Mouse (Mus musculus): Measurements from ENCODE around the gene Tatdn2. TPM values are rescaled to one million over a fixed set of nuclear protein-coding genes. Genes with fewer than 3 reads are reported as not detected.
"Not testable (repeated sequence)": the region's sequence is repeated elsewhere in the genome, so short reads cannot be mapped to it uniquely, and the experiment has no call there.

Gene Tatdn2
- total RNA-seq, 2 experiments from 2014 or later, result 70.4 to 71.4 TPM

- no peak for DNase-seq (ENCODE audit: low spot score in 2 of 2)
- intact Hi-C loops (cut with DNase I), result no loop called here
These were observed 28.3 kb upstream of the Tatdn2 start for GRCm38 (mm10) chr6:113668287-113669154.

- intact Hi-C loops (cut with DNase I), result no loop called here
- no peak for DNase-seq (ENCODE audit: low spot score in 2 of 2)
These were observed 27.0 kb upstream of the Tatdn2 start for GRCm38 (mm10) chr6:113669821-113670220.

- intact Hi-C loops (cut with DNase I); DNase-seq (ENCODE audit: low spot score in 2 of 2): not testable (repeated sequence)
These were observed 24.8 kb upstream of the Tatdn2 start for GRCm38 (mm10) chr6:113672029-113672428.

- intact Hi-C loops (cut with DNase I), result no loop called here
These were observed 23.9 kb upstream of the Tatdn2 start for GRCm38 (mm10) chr6:113672989-113673388.

GRCm38 (mm10) chr6:113675234-113675633 is 21.6 kb upstream of the Tatdn2 start:
- intact Hi-C loops (cut with DNase I), result no loop called here
- DNase-seq (ENCODE audit: low spot score in 2 of 2), result no peak

More at GRCm38 (mm10) chr6:113672989-113673388, 23.9 kb upstream of the Tatdn2 start:
- no peak for DNase-seq (ENCODE audit: low spot score in 2 of 2)

- intact Hi-C loops (cut with DNase I), result no loop called here
- DNase-seq (ENCODE audit: low spot score in 2 of 2), result no peak
These were observed 20.9 kb upstream of the Tatdn2 start for GRCm38 (mm10) chr6:113675991-113676390.

- no peak for DNase-seq (ENCODE audit: low spot score in 2 of 2)
- intact Hi-C loops (cut with DNase I), result no loop called here
These were observed 19.6 kb upstream of the Tatdn2 start for GRCm38 (mm10) chr6:113677070-113677734.

GRCm38 (mm10) chr6:113678246-113679012 is 18.4 kb upstream of the Tatdn2 start:
- intact Hi-C loops (cut with DNase I), result no loop called here
- no peak for DNase-seq (ENCODE audit: low spot score in 2 of 2)

GRCm38 (mm10) chr6:113679993-113680566 is 16.8 kb upstream of the Tatdn2 start:
- DNase-seq (ENCODE audit: low spot score in 2 of 2), result no peak
- intact Hi-C loops (cut with DNase I), result loop anchor here (2.0 kb wide), 1 partner anchor 41 kb away; the partner anchor contains the start of gene Irak2

GRCm38 (mm10) chr6:113681271-113681670 is 15.6 kb upstream of the Tatdn2 start:
- DNase-seq (ENCODE audit: low spot score in 2 of 2), result peak; percentile 79 to 83
- intact Hi-C loops (cut with DNase I), result loop anchor here (2.0 kb wide), 1 partner anchor 42 kb away; the partner anchor contains the start of gene Irak2

- intact Hi-C loops (cut with DNase I), result no loop called here
- no peak for DNase-seq (ENCODE audit: low spot score in 2 of 2)
These were observed 13.6 kb upstream of the Tatdn2 start for GRCm38 (mm10) chr6:113683081-113683825.

GRCm38 (mm10) chr6:113686551-113687125 is 10.2 kb upstream of the Tatdn2 start:
- DNase-seq (ENCODE audit: low spot score in 2 of 2), result no peak
- intact Hi-C loops (cut with DNase I), result no loop called here

GRCm38 (mm10) chr6:113690008-113690399 is 6.8 kb upstream of the Tatdn2 start:
- intact Hi-C loops (cut with DNase I), result no loop called here
- DNase-seq (ENCODE audit: low spot score in 2 of 2), result no peak

- no peak for DNase-seq (ENCODE audit: low spot score in 2 of 2)
These were observed 6.3 kb upstream of the Tatdn2 start for GRCm38 (mm10) chr6:113690400-113691083.

GRCm38 (mm10) chr6:113691084-113691462 is 5.8 kb upstream of the Tatdn2 start:
- DNase-seq (ENCODE audit: low spot score in 2 of 2), result no peak
- intact Hi-C loops (cut with DNase I), result no loop called here

More at GRCm38 (mm10) chr6:113690400-113691083, 6.3 kb upstream of the Tatdn2 start:
- intact Hi-C loops (cut with DNase I), result no loop called here

GRCm38 (mm10) chr6:113692661-113693133 is 4.2 kb upstream of the Tatdn2 start:
- no peak for DNase-seq (ENCODE audit: low spot score in 2 of 2)
- intact Hi-C loops (cut with DNase I), result no loop called here

- DNase-seq (ENCODE audit: low spot score in 2 of 2), result no peak
- intact Hi-C loops (cut with DNase I), result no loop called here
These were observed 3.5 kb upstream of the Tatdn2 start for GRCm38 (mm10) chr6:113693377-113693776.

GRCm38 (mm10) chr6:113695203-113695602 is 1.6 kb upstream of the Tatdn2 start:
- DNase-seq (ENCODE audit: low spot score in 2 of 2), result no peak
- intact Hi-C loops (cut with DNase I), result no loop called here
